Mouse (Mus musculus) CH12.LX (cell line): ENCODE measurements around the gene Csf2rb.

Experiments used
- CTCF ChIP-seq, 2 experiments: IDR thresholded peaks in 1 of 2; conservative IDR thresholded peaks in 1 of 2; 2 replicates each; pipeline ENCODE4 v1.5.1; 2011 to 2012; ENCODE audit warnings: low read depth in 2 of 2, low read length in 2 of 2, improper control_type of control experiment in 1 of 2, inconsistent platforms in 1 of 2, mild to moderate bottlenecking in 1 of 2, moderate library complexity in 1 of 2
- JUND ChIP-seq: conservative IDR thresholded peaks from 2 replicates; pipeline ENCODE4 v1.6.1; 2011; ENCODE audit warnings: low read depth, low read length, improper control_type of control experiment
- RCOR1 ChIP-seq: conservative IDR thresholded peaks from 2 replicates; pipeline ENCODE4 v1.6.1; 2012; ENCODE audit warnings: low read depth, mild to moderate bottlenecking, inconsistent platforms, low read length, improper control_type of control experiment
- TCF12 ChIP-seq: IDR thresholded peaks from 2 replicates; pipeline ENCODE4 v1.6.1; 2014; ENCODE audit warnings: low read depth, mild to moderate bottlenecking, inconsistent platforms, low read length, improper control_type of control experiment
- USF1 ChIP-seq: IDR thresholded peaks from 2 replicates; pipeline ENCODE4 v1.6.1; 2014; ENCODE audit warnings: low read depth, mild to moderate bottlenecking, inconsistent platforms, low read length, improper control_type of control experiment

DNA sequence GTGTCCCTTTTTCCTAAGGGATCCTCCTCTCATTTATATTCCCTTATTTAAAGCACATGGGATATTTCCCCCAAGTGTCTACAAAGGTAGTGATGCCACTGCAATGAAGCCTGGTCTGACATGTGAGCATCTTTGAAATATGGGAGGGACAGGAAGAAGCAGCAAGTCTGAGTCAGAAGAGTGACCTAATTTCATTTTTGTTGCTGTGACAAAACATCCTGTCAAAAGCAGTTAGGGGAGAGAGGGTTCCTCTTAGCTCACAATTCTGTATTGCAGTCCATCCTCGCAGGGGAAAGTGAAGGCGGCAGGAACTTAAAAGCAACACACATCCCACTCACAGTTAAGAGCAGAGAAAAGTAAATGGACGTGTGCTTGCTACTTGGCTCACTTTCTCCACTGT is 65.3 kb downstream of the Csf2rb start:
- no peak for TF ChIP-seq CTCF (conservative IDR thresholded peaks at IDR 0.05 in 1 of 2, IDR thresholded peaks at IDR 0.05 in 1 of 2; ENCODE audit: low read depth in 2 of 2, low read length in 2 of 2)
- TF ChIP-seq JUND, result no peak
- no peak for TF ChIP-seq USF1
- TF ChIP-seq RCOR1, result no peak
- TF ChIP-seq TCF12, result no peak
